Mouse (Mus musculus): Measurements from ENCODE around the gene Ccdc18.
"Not testable (repeated sequence)": the region's sequence is repeated elsewhere in the genome, so short reads cannot be mapped to it uniquely, and the experiment has no call there.

Gene Ccdc18

DNA sequence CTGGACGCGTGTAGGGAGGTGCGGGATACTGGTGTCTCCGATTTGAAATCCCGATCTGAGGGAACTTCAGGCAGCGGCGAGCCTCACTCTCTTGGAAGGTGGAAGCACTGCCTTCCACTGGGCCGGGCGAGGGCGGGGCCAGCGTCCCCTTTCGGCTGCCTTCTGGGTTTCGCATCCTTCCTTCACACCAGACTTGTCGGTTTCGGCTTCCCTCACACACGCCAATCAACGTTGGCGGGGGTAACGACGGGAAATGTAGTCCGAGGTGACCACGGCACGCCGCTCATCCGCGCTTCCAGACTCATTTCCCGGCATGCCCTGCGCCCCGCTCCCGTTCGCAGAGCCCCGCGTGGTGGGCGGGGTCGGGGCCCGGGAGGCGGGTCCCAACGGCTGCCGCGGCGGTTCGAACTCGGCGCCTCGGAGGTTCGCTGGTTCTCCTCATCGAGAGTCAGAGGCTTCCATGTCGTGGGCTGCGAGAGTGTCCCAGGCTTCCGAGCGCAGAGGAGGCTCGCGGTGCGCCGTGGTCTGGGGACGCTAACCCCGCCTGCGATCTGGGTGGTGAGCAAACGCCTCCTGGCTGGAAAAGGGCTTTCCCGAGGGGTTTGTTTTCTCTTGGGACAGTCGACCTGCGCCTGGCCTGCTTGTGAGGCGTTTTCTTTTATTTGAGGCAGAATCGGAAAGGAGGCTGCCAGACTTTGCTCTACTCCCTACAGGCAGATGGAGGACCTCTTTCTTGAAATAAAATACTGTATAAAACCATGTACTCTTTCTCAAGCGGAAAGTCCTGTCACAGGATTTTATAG is at the start of gene Ccdc18, which contains the start of gene Tmed5:
Gene Ccdc18, plus strand, starts transcription at position 435 of the 803 bp plus-strand sequence.
Gene Tmed5, minus strand, starts transcription at position 180 of the 803 bp plus-strand sequence.
- peak; percentile 96 for DNase-seq (ENCODE audit: low spot score in 2 of 2)

DNA sequence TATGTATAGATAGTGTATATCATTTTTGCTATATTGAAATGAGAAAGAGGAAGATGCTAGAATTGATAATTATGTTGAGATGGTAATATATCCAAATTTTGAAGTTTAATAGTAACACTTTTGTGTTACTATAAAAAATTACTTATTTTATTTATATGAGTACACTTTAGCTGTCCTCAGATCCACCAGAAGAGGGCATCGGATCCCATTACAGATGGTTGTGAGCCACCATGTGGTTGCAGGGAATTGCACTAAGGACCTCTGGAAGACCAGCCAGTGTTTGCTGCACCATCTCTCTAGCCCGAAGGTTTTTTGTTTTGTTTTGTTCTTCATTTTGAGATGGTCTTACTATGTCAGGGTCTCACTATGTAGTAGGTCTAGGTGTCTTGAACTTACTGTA is 47.2 kb upstream of the Ccdc18 start:
- DNase-seq (ENCODE audit: low spot score in 2 of 2), result no peak

DNA sequence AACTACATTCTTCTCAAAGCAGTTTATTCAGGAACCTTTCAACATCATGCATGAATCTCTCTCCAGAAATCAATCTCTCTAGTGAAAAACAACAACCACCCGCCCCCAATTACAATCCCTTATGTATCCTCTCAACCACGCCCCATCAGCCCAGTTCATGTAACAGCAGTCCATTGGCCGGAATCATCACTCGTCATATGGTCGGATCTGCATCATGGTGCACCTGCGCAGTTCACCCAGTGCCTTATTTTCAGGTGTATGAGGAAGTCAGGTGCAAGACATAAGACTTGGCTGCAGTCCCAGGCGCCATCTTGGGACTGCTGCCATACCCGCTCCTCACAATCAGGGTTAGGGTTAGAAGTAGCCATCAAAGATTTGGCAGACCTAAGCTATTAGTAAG is 39.9 kb upstream of the Ccdc18 start:
- not testable (repeated sequence) for DNase-seq (ENCODE audit: low spot score in 2 of 2)

DNA sequence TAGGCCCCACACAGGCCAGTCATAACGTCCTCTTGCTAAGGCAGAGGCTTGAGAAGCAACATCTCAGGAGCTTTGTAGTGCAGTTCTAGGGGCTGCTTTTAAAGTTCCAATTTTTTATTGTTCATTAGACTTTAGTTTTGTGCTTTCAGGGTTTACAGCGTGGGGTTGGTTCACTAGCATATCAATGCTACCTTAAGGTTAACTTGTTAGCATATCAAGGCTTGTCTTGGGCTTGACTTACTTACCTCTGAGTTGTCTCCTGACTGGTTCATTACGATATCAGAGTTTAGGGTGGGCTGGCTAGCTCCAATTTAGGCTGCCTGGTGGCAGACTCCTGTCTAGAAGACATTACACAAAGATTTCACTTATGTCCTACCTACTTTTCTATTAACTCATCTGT is 35.0 kb upstream of the Ccdc18 start:
- DNase-seq (ENCODE audit: low spot score in 2 of 2), result no peak

DNA sequence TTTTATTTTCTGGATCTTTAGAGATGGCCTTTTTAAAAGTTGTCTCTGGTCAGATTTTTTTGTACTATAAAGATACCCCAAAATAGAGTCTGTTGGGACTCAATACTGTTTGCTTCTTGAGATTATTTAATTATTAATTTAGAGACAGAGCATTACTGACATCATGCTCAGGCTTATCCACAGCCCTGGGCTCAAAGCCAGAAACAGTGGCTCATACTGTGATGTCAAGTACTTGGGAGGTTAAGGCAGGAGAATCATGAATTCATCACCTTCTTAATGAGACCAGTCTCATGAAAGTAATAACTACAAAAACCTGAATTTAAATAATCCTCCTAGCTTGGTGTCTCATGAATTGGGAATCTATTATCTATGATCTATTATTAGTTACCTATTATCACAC is 32.5 kb upstream of the Ccdc18 start:
- DNase-seq (ENCODE audit: low spot score in 2 of 2), result no peak

DNA sequence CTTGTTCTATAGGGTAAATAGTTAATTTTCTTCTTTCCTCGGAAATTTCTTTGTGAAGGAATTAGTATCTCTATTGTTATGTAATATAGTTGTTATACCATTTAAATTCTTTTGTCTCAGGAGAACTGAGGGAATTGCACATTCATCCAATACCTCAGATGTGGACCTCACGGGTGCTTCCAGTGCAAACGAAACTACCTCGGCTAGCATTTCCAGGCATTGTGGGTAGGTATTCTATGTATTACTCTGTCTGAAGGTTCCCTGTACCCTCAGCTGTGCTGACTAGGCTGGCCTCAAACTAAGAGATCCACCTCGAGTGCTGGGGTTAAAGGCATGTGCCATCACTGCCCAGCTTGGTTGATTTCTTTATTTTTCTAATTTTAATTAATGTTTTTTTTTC is 28.4 kb upstream of the Ccdc18 start:
- no peak for DNase-seq (ENCODE audit: low spot score in 2 of 2)

DNA sequence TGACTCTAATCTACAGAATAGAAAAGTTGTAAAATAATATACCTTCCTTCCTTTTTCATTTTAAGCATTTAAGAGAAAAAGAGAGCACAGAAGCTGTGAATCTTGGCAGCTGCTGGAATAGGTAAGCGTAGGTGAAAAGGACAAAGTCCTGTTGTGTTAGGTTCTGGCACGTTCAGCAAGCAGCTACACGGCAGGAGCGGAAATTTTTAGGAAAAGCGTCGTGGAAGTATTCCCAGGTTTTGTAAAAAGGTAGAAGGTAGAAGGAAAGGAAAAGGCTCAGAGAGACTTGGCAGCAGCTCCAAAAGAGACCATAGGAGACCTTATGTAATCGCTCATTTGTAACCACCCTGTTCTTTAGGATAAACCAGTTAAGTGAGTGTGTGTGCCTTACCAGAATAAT is 23.3 kb upstream of the Ccdc18 start:
- DNase-seq (ENCODE audit: low spot score in 2 of 2), result no peak

DNA sequence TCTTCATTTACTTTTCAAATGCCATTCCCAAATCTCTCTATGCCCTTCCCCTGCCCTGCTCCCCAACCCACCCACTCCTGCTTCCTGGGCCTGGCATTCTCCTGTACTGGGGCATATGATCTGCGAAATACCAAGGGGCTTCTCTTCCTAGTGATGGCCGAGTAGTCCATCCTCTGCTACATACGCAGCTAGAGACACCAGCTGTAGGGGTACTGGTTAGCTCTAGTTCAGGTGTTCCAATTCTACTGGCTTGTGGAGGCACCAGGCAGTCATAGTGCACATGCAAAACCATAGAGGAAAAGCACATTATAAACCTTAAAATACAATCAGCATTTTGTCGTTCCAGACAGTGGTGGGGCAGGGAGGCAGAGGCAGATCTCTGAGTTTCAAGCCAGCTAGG is 15.0 kb upstream of the Ccdc18 start:
- DNase-seq (ENCODE audit: low spot score in 2 of 2), result no peak

DNA sequence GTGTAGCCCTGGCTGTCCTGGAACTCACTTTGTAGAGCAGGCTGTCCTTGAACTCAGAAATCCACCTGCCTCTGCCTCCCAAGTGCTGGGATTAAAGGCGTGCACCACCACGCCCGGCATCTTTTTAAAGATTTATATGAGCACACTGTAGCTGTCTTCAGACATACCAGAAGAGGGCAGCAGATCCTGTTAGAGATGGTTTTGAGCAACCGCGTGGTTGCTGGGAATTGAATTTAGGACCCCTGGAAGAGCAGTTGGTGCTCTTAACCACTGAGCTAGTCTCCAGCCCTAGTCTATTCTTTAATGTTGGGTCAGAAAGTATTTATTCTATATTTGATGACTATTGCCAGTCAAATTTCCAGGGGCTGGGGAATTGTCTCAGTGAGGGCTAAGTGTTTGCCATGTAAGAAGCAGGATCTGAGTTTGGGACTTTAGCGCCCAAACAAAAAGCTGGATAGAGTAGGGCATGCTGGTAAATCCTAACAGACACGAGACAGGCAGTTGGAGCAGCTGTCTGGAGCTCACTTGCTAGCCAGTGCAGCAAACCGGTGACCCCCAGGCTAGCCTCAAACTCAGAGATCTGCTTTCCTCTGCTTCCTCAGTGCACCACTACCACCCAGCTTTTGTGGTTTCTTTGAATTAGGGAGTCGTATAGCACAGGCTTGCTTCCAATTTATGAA is 12.3 kb upstream of the Ccdc18 start:
- DNase-seq (ENCODE audit: low spot score in 2 of 2), result no peak

DNA sequence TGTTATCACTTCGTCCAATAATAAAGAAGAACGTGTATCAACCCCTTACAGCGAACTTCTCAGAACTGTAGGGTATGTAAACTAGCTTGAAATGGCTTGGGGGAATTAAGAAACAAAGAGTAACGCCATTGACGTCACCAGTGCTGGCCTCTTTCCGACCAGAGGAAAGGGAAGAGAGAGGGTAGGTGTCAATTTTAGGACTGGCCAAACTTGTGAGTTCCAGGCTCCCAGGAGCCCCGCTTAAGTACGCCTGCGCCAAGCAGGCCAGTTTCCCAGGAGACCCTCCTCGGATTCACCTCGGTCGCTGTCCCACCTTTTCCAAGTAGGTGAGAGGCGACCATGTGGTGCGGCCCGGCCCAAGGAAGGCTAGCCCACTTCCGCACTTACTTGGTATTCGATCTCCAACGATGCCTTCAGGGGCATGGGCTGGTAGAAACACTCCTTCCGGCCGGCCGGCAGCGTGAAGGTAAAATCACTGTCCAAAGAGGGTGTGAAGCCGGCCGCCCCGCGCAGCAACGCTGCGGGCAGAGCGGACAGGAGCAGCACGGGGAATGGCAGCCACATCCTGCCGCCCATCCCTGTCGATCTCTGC is 730 bp upstream of the Ccdc18 start:
- peak in 1 of 2 experiments; percentile 23 for DNase-seq (ENCODE audit: low spot score in 2 of 2)

DNA sequence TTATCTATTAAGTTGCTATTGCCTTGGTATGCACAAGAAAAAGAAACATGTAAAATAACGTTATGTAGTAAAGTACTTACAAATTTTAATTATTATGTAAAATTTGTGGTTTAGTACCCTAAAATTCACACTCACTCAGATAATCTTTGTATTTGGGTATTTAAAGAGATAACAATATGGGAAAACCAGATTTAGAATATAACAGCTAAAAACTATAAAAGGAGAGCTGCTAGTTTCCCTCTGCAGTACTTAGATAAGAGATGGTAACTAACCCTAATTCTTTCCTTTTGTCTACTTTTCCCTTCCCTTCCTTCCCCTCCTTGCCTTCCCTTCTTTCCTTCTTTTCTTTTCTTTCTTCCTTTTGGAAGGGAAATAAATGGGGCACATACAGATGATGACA is 19.9 kb downstream of the Ccdc18 start:
- DNase-seq (ENCODE audit: low spot score in 2 of 2), result no peak

DNA sequence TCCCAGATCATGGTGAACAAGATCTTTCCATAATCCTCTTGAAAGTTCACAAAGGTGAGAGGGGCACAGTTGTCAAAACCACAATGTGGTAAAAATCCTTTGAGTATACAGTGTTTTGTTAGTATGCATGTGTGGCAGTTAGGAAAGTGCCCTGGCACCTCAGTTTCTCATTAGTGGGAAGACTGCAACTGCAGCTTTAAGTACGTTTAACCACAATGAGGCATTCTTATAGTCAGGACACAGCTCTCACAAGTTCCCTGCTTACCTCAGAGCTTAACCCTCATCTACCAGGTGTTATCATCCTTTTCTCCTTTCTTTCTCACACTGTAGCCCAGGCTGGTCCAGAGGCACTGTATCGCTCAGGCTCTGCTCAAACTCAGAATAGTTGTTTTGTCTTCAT is 28.1 kb downstream of the Ccdc18 start:
- DNase-seq (ENCODE audit: low spot score in 2 of 2), result no peak

DNA sequence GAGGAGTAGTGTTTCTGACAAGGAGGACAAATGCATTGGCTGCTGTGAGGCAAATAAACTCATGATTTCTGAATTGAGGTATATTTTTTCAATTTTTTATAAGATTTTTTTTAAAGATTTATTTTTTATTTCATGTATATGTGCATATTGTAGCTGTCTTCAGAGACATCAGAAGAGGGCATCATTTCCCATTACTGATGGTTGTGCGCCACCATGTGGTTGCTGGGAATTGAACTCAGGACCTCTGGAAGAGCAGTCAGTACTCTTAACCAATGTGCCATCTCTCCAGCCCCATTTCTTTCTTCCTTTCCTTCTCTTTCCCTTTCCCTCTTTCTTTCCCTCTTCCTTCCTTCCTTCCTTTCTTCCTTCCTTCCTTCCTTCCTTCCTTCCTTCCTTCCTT is 31.0 kb downstream of the Ccdc18 start:
- no peak for DNase-seq (ENCODE audit: low spot score in 2 of 2)

DNA sequence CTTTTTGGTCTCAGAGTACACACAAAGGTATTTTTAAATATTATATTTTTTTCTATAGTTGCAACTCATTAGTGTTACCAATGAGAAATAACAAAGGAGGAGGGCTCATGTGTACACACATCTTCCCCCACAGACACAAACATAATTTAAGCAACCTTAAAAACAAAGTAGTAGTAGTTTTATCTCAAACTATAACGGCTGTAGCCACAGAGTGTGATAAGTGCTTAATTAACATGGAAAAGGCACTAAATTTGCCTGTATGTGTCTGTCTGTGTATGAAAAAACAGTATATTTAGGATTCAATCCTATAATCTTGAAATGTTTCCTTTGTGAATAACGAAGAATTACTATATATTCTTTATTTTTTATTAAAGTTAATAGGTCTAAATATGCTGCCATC is 51.4 kb downstream of the Ccdc18 start:
- no peak for DNase-seq (ENCODE audit: low spot score in 2 of 2)

DNA sequence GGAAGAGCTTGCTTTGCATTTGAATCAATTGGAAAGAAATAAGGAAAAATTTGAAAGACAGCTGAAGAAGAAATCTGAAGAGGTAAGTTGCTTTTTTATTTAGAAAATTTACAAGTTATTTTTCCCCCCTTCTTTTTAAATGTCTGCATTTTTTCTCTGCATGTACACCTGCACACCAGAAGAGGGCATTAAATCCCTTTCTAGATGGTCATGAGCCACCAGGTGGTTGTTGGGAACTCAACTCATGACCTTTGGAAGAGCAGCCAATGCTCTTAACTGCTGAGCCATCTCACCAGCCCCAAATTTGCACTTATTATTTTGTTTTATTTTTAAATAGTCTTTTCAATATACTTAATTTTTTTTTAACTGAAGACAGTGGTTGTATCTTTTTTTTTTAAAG is 56.3 kb downstream of the Ccdc18 start:
- no peak for DNase-seq (ENCODE audit: low spot score in 2 of 2)

DNA sequence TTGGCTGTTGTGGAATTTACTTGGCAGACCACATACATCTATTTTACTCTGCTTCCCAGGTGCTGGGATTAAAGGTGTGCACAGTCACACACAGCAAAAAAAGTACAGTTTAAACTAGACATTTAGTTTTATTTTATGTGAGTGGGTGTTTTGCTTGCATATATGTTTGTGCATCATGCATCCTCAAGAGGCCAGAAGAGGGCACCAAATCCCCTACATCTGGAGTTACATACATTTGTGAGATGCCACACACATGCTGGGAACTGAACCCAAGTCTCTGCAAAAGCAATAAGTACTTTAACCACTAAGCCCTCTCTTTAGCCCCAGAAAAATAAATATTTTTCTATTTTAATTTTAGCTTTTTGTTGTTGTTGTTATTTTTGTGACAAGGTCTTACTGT is 73.3 kb downstream of the Ccdc18 start:
- no peak for DNase-seq (ENCODE audit: low spot score in 2 of 2)

DNA sequence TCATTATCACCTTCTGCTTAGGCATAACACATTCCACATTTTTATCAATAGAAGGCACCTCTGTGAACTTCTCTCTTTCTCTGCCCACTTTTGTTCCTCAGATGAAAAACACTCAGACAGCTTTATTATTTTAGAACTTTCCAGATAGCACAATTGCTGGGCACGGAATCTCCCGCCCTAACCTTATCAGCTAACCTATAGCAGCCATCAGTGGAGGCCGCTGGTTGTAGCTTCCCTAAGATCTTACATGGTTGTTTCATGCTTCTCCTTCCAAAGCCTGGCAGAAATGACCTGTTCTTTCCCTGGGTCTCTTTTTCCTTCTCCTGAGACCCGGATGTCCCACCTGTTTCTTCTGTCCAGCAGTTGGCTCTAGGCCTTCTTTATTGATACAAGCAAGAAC is 78.8 kb downstream of the Ccdc18 start:
- no peak for DNase-seq (ENCODE audit: low spot score in 2 of 2)

DNA sequence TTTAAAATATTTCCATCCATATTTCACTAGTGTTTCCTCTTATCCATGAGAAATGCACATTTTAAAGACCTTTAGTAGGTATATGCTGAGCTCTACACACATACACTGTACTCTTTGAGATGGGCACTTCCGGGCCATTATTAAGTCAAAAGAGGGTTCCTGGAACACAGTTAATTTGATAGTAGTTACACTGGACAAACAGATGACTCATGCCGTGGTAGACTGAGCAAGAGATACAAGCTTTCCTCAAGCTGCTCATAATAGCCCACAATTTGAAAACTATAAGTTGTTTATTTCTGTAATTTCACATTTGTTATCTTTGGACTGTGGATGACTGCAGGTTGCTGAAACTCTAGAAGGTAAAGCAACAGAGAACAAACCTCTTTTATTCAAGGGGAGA is 82.3 kb downstream of the Ccdc18 start:
- DNase-seq (ENCODE audit: low spot score in 2 of 2), result no peak

DNA sequence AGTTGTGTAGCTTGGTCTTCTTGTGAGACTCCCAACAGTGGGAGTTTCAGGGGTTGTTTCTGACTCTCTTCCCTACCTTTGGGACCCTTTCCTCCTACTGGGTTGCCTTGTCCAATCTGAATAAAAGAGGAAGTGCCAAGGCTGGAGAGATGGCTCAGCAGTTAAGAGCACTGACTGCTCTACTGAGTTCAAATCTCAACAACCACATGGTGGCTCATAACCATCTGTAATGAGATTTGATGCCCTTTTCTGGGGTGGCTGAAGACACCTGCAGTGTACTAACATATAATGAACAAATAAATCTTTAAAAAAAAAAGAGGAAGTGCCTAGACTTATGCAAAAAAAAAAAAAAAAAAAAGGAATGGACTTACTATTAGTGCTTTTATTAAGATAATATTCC is 91.4 kb downstream of the Ccdc18 start:
- no peak for DNase-seq (ENCODE audit: low spot score in 2 of 2)

DNA sequence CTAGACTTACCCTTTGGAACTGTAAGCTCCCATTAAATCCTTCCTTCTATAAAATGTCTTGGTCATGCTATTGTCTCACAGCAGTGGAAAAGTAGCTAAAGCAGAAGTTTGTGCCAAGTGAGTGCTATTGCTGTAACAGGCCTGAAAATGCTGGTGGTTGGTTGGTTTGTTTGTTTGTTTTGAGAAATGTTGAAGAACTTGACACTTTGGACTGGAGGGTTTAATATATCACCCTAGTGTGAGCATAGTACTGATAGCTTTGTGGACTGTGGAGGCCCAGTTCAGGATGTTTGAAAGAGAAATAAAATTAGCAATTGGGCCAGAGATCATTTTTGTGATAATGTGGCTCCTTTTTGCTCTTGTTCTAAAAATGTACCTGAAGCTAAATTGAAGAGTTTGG is 93.5 kb downstream of the Ccdc18 start:
- DNase-seq (ENCODE audit: low spot score in 2 of 2), result no peak

DNA sequence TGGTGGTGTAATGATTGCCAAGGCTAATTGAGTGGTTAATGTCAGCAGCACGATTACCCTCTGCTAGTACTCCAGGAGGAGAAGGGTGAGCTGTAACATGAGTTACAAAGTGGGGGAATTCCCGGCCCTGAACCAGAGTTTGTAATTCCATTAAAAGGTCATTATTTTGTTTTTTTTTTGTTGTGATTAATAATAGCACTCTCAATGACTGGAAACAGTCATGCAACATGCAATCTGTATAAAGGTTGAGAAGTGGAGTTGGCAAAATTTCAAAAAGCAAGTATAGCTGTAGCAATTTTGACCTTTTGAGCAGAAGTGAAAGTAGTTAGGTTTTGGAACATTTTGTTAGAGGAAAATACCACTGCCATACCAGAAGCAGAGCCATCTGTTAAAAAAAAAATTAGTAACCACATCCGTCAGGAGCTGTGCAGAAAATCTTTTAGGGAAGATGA is 113.7 kb downstream of the Ccdc18 start:
- no peak for DNase-seq (ENCODE audit: low spot score in 2 of 2)

DNA sequence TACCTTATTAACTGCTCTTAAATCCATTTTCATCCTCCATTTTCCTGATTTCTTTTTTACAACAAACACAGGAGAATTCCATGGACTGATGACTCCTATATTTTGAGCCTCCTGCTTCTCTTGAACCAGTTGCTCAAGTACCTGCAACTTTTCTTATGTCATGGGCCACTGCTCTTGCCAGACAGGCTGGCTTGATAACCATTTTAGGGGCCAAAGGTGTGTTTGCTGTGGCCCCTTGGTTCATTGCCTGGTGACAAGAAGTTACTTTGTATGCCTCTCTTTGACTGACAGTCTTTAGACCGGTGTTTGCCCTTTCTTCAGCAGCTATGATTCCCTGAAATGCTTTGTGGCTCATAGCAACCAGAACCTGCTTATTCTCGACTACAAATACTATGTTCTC is 117.4 kb downstream of the Ccdc18 start:
- no peak for DNase-seq (ENCODE audit: low spot score in 2 of 2)

DNA sequence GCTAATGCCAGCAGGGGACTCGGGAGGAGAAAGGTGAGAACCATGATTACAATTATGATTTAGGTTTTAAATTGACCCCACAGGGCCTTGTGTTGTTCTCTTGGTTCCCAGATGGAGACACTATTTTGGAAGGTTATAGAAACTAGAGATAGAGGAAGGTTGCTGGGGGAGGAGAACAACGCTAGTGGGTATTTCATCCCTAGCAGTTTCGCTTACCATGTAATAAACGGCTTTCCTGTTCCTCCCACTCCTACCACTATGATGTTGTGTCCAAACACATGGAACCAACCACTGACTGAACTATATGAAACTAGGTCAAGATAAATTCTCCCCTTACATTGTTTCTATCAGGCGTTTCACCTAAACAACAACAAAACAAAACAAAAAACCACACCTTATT is 122.6 kb downstream of the Ccdc18 start:
- DNase-seq (ENCODE audit: low spot score in 2 of 2), result no peak

All from urinary bladder, adult 18-20 months (tissue).